Mouse (Mus musculus): Measurements from ENCODE around the gene Khdrbs1. TPM values are rescaled to one million over a fixed set of nuclear protein-coding genes. Genes with fewer than 3 reads are reported as not detected.

The Khdrbs1 gene
- polyA plus RNA-seq, 1 experiment: 42.5 TPM

DNA sequence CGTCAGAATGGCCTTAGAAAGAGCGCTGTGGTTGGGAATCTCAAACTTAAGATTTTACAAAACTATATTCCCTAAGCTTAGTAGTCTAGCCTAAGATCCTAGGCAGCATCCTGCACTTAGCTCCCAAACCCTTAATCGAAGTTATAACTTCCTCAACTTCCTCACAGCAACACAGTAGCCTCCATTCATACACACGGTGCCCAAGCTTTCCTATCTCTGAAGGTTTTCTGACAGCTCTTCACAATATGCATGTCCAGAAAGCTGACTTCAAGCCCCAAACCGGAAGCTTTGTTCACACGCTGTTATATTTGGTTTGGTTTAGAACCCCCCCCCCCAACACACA, 46.3 kb downstream of the Khdrbs1 start:
- Histone ChIP-seq H3K4me1 (ENCODE audit: control insufficient read depth, insufficient read depth, low read length) (no peaks in the 10 kb centered on the region), H3K27ac (ENCODE audit: insufficient read depth, low read length) (no peak overlapping the region), H3K4me3 (replicated peaks; ENCODE audit: insufficient read depth, low read depth, low read length) (peak overlapping the region; percentile 95), H3K27me3 (ENCODE audit: control insufficient read depth, insufficient read depth, low read length) (no peaks in the 10 kb centered on the region)
- no peak for DNase-seq
- WGBS: 21% methylated on average over 6 of the region's 6 CpGs
- TF ChIP-seq CTCF (IDR thresholded peaks at IDR 0.05; ENCODE audit: borderline replicate concordance, insufficient read depth, low read depth, low read length): no peak
- TF ChIP-seq POLR2A (IDR thresholded peaks at IDR 0.05; ENCODE audit: borderline replicate concordance, insufficient read depth, low read length): no peak

DNA sequence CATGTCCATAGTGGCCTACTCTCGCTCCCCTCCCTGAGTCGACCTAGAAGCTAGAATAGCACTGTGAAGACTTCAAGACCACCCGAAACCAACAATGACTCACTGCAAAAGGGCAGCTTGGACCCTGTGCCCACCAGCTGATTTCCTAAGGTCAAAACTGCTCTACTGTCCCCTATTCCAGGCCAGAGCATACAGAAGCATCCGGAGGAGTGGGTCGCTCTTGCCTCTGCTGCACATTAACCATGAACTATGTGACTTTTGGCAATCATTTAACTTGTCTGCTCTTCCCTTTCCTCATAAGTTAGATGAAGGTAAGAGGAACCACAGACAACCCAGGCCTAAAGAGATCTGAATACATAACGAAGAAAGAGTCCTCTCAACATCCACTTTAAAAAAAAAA, 57.6 kb downstream of the Khdrbs1 start:
- Histone ChIP-seq H3K4me3 (replicated peaks; ENCODE audit: insufficient read depth, low read depth, low read length) (no peak overlapping the region), H3K27ac (ENCODE audit: insufficient read depth, low read length) (no peak overlapping the region), H3K4me1 (ENCODE audit: control insufficient read depth, insufficient read depth, low read length) (no peaks in the 10 kb centered on the region), H3K27me3 (ENCODE audit: control insufficient read depth, insufficient read depth, low read length) (no peaks in the 10 kb centered on the region)
- DNase-seq: no peak
- no peak for TF ChIP-seq POLR2A (IDR thresholded peaks at IDR 0.05; ENCODE audit: borderline replicate concordance, insufficient read depth, low read length)
- TF ChIP-seq CTCF (IDR thresholded peaks at IDR 0.05; ENCODE audit: borderline replicate concordance, insufficient read depth, low read depth, low read length): no peak
- WGBS: 92% methylated on average over 6 of the region's 6 CpGs

DNA sequence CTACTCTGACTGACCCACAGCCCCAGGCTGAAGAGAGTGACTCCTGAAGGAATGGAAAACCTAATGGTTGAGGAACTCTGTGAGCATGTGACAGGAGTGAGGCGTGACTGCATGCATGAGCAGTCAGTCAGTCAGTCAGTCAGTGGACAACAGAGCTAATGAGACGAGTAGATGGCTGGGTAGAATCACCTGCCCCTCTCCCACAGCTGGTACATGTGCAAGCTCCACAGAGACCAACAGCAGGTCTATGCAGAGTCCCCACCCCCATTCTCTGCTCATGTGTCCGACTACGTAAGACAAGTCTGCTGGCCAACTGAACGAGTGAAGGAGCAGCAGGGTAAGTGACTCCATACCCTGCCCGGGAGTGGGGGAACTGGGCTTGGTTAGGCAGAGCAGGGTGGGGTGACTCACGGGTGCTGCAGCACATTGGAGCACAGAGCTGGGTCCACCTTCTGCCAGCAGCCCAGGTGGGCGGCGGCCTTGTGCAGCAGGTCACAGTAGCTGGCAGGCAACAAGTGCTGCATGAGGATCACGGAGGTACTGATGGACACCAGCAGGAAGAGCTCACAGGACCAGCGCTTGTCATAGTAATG, 58.1 kb downstream of the Khdrbs1 start:
- WGBS: 86% methylated on average over 11 of the region's 11 CpGs

DNA sequence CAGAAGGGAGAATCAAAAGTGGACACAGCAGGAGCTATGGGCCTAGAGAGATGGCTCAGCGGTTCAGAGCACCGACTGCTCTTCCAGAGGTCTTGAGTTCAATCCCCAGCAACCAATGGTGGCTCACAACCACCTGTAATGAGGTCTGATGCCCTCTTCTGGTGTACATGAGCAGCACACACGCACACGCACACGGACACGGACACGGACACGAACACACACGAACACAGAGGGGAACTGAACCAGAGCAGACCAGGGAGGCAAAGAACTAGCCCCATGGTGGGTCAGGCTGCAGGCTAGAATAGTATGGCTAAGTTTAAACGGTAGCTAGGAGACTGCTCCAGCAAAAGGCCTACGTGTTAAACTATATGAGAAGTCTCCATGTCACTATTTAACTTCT, 60.3 kb downstream of the Khdrbs1 start:
- 95% methylated on average over 11 of the region's 11 CpGs for WGBS
- Histone ChIP-seq H3K27ac (ENCODE audit: insufficient read depth, low read length) (no peak overlapping the region), H3K4me3 (replicated peaks; ENCODE audit: insufficient read depth, low read depth, low read length) (no peak overlapping the region), H3K27me3 (ENCODE audit: control insufficient read depth, insufficient read depth, low read length) (no peaks in the 10 kb centered on the region), H3K4me1 (ENCODE audit: control insufficient read depth, insufficient read depth, low read length) (no peaks in the 10 kb centered on the region)
- no peak for TF ChIP-seq POLR2A (IDR thresholded peaks at IDR 0.05; ENCODE audit: borderline replicate concordance, insufficient read depth, low read length)
- TF ChIP-seq CTCF (IDR thresholded peaks at IDR 0.05; ENCODE audit: borderline replicate concordance, insufficient read depth, low read depth, low read length): 0 out of 2 replicates have a peak, but pooled peaks have one; percentile 2
- no peak for DNase-seq

More for the DNA sequence above, 58.1 kb downstream of the Khdrbs1 start:
- no peak overlapping the region for H3K4me3 ChIP-seq (replicated peaks; ENCODE audit: insufficient read depth, low read depth, low read length)
- H3K27me3 ChIP-seq (ENCODE audit: control insufficient read depth, insufficient read depth, low read length): no peaks in the 10 kb centered on the region
- no peak for TF ChIP-seq POLR2A (IDR thresholded peaks at IDR 0.05; ENCODE audit: borderline replicate concordance, insufficient read depth, low read length)
- TF ChIP-seq CTCF (IDR thresholded peaks at IDR 0.05; ENCODE audit: borderline replicate concordance, insufficient read depth, low read depth, low read length): no peak
- H3K4me1 ChIP-seq (ENCODE audit: control insufficient read depth, insufficient read depth, low read length): no peaks in the 10 kb centered on the region
- no peak overlapping the region for H3K27ac ChIP-seq (ENCODE audit: insufficient read depth, low read length)
- DNase-seq: no peak

DNA sequence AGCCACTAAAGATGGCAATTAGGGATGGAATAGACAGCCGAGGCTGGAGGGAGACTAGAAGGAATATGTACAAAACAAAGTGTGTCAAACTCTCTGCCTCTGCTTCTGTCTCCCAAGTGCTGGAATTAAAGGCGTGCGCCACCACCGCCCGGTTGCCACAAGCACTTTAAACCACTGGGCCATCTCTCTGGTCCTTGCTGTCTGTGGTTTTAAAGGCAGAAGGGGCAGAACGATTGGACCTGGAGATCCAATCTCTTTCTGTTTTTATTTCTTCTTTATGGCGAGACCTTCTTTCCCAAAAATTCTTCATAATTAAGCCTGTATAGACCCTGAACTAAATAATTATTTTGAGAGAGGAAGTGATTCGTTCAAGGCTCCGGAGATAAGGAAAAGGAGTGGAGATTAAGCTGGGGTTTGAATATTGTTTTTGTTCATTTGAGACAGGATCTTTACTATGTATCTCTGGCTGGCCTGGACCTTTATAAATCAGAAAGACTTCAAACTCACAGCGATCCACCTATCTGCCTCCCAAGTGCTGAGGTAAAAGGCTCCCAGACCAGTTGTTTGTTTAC, 69.1 kb downstream of the Khdrbs1 start:
- no peaks in the 10 kb centered on the region for H3K27me3 ChIP-seq (ENCODE audit: control insufficient read depth, insufficient read depth, low read length)
- H3K4me3 ChIP-seq (replicated peaks; ENCODE audit: insufficient read depth, low read depth, low read length): peak overlapping the region; percentile 77
- TF ChIP-seq CTCF (IDR thresholded peaks at IDR 0.05; ENCODE audit: borderline replicate concordance, insufficient read depth, low read depth, low read length) (no peak), POLR2A (IDR thresholded peaks at IDR 0.05; ENCODE audit: borderline replicate concordance, insufficient read depth, low read length) (no peak)

DNA sequence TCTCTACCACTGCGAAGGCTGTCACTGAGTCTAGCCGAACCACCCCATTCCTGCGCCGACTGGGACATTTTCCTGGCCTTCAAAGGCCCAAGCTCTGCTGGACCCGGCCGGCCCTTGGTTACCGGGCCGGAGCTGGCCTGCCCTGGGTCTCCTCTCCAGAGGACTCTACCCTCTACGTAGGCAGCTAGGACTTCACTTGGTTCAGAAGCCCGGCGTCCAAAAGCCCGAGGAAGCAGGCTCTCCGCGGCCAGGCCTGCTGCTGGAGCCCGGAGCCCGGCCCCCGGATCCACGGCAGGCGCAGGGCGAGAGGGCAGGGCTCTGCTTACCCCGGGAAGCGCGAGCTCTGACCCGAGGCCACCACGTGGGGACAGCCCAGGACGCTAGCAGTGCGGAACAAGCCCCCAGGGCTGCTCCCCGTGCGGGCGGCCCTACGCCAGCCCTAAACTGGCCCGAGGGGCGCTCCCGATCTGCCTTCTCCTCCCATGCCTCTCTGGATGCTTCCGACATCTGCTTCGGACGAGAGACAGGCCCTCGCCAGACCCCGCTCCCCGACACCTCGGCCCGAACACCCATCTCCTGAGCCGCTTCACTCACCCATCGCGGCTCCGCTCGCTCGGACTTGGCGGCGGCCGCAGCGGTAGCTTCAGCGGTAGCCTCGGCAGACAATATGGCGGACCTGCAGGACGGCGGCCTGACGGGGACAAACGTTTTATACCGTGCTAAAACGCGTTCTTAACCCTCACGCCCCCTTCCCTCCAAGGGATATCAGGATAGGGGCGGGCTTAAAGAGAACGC, 69.8 kb downstream of the Khdrbs1 start, which contains the start of gene Kpna6:
TSS of gene Kpna6 (minus strand) at position 685 of the 795 bp plus-strand sequence.
- under 1% methylated on average over 65 of the region's 65 CpGs for whole genome bisulfite sequencing
- DNase-seq: peak; percentile 92 to 96
- Histone ChIP-seq H3K27ac (ENCODE audit: insufficient read depth, low read length) (peak within 1 kb of the TSS; percentile 49), H3K27me3 (ENCODE audit: control insufficient read depth, insufficient read depth, low read length) (no peaks in the 10 kb centered on the region), H3K4me3 (replicated peaks; ENCODE audit: insufficient read depth, low read depth, low read length) (peak within 1 kb of the TSS; percentile 77), H3K4me1 (ENCODE audit: control insufficient read depth, insufficient read depth, low read length) (peaks cover 2% of the 10 kb centered on the region; the same call in 1 of the 2 replicates)
- peak; percentile 54; the same call in 1 of the 2 replicates for TF ChIP-seq POLR2A (IDR thresholded peaks at IDR 0.05; ENCODE audit: borderline replicate concordance, insufficient read depth, low read length)
- TF ChIP-seq CTCF (IDR thresholded peaks at IDR 0.05; ENCODE audit: borderline replicate concordance, insufficient read depth, low read depth, low read length): no peak

More for the DNA sequence above, 69.1 kb downstream of the Khdrbs1 start:
- 9% methylated on average over 10 of the region's 10 CpGs for WGBS
- Histone ChIP-seq H3K27ac (ENCODE audit: insufficient read depth, low read length) (peak overlapping the region; percentile 9; the same call in 1 of the 2 replicates), H3K4me1 (ENCODE audit: control insufficient read depth, insufficient read depth, low read length) (peaks cover 2% of the 10 kb centered on the region; the same call in 1 of the 2 replicates)
- DNase-seq: no peak

DNA sequence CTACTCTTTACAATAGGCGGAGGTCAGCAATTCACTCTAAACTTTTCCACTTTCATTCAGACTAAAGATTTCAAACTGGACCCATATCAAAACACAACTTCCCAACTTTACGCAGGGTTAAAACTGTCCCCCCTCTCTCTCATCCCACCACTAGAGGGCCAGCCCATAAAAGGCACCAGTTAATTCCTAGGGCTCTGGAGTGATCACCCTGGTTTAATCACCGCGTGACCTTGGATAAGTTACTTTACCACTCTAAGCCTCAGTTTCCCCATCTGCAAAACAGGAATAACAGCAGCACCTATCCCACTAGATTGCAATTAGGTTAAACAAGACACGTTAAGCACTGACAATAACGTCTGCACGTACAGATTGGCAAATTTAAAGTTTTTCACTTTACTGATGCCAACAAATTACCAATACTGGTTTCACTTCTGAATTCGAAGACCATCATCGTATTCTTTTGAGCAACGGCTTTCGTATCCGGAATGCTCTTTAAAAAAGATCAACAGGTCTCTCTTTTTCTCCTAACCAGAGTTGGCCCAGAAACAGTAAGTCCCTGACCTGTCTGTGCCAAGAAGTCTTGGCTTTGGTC, 70.5 kb downstream of the Khdrbs1 start:
- H3K4me3 ChIP-seq (replicated peaks; ENCODE audit: insufficient read depth, low read depth, low read length): peak overlapping the region; percentile 77
- WGBS: 5% methylated on average over 12 of the region's 12 CpGs
- no peaks in the 10 kb centered on the region for H3K27me3 ChIP-seq (ENCODE audit: control insufficient read depth, insufficient read depth, low read length)
- TF ChIP-seq POLR2A (IDR thresholded peaks at IDR 0.05; ENCODE audit: borderline replicate concordance, insufficient read depth, low read length) (no peak), CTCF (IDR thresholded peaks at IDR 0.05; ENCODE audit: borderline replicate concordance, insufficient read depth, low read depth, low read length) (peak; percentile 62)
- H3K4me1 ChIP-seq (ENCODE audit: control insufficient read depth, insufficient read depth, low read length): peaks cover 2% of the 10 kb centered on the region; the same call in 1 of the 2 replicates
- peak overlapping the region; percentile 49; the same call in 1 of the 2 replicates for H3K27ac ChIP-seq (ENCODE audit: insufficient read depth, low read length)
- peak; percentile 44 to 46 for DNase-seq

Measured in cerebellum, adult 2 months (tissue).